Mouse (Mus musculus) kidney, adult 2 months (tissue): Measurements from ENCODE around the gene Adsl.

Experiments
- CTCF ChIP-seq: fragments of 200-500 bp; conservative IDR thresholded peaks from 2 replicates; pipeline ENCODE4 v1.5.1; 2011; ENCODE audit warnings: low read depth, mild to moderate bottlenecking, control low read depth, low read length, moderate library complexity, mixed read lengths; ENCODE audit not compliant: insufficient read depth, insufficient read length
- POLR2A ChIP-seq: fragments of 200-500 bp; IDR thresholded peaks from one replicate; pipeline ENCODE4 v1.6.1; 2011; ENCODE audit warnings: low read depth, low read length, control low read depth

GRCm38 (mm10) chr15:81017308-81017707, 69.0 kb downstream of the Adsl start:
- TF ChIP-seq CTCF (no peak), POLR2A (no peak)
